Mouse (Mus musculus) CH12.LX (cell line): ENCODE measurements at regions not wholly inside any gene's neighbourhood (a gene's known extent, or its start where the extent isn't known, plus 50 kb on each side); places are given as distances from the start of the nearest gene placed in this dataset.

Experiments
- DNase-seq: peaks from one replicate; pipeline ENCODE4 v3.0.0-alpha.2; 2013; ENCODE audit errors: extremely low read depth
- H3K27ac ChIP-seq: 2 replicates; pipeline ENCODE4 v1.5.1; 2012; ENCODE audit warnings: low read depth, mild to moderate bottlenecking, control low read depth, moderate library complexity; ENCODE audit not compliant: insufficient read depth
- H3K27me3 ChIP-seq: replicated peaks from 2 replicates; pipeline ENCODE3; 2012; ENCODE audit warnings: inconsistent platforms
- H3K36me3 ChIP-seq, 2 experiments: replicated peaks in 1 of 2; 2 replicates each; pipeline versions ENCODE3 to v1.6.1; 2012; ENCODE audit warnings: inconsistent platforms in 1 of 2, low read length in 1 of 2, mild to moderate bottlenecking in 1 of 2, mixed read lengths in 1 of 2, moderate library complexity in 1 of 2; ENCODE audit not compliant: control insufficient read depth in 1 of 2, insufficient read depth in 1 of 2
- H3K4me1 ChIP-seq, 2 experiments: 2 replicates each; pipeline ENCODE4 v1.6.1; 2012; ENCODE audit warnings: inconsistent platforms in 1 of 2, moderate library complexity in 1 of 2; ENCODE audit not compliant: insufficient read depth in 2 of 2, control insufficient read depth in 1 of 2
- H3K4me2 ChIP-seq: 2 replicates; pipeline ENCODE4 v1.6.1; 2012; ENCODE audit warnings: low read depth, mild to moderate bottlenecking, control low read depth; ENCODE audit not compliant: poor library complexity, insufficient read depth, severe bottlenecking
- H3K4me3 ChIP-seq, 3 experiments: fragments of 150-350 bp in 1 of 3; sonication (generic) in 1 of 3; replicated peaks in 1 of 3; 2 replicates each; pipeline versions ENCODE3 to v1.5.1; 2011 to 2012; ENCODE audit warnings: low read depth in 2 of 3, low read length in 2 of 3, mild to moderate bottlenecking in 2 of 3, moderate library complexity in 2 of 3, control low read depth in 1 of 3, improper control_type of control experiment in 1 of 3, inconsistent platforms in 1 of 3, mixed read lengths in 1 of 3; ENCODE audit not compliant: poor library complexity in 1 of 3
- H3K79me2 ChIP-seq: replicated peaks from 2 replicates; pipeline ENCODE4 v1.6.1; 2012; ENCODE audit warnings: mild to moderate bottlenecking, moderate library complexity; ENCODE audit not compliant: control insufficient read depth, poor library complexity, insufficient read depth, severe bottlenecking; ENCODE audit errors: extremely low read depth
- H3K9ac ChIP-seq: 2 replicates; pipeline ENCODE4 v1.6.1; 2012; ENCODE audit warnings: low read depth, mild to moderate bottlenecking, control low read depth, moderate library complexity; ENCODE audit not compliant: insufficient read depth
- H3K9me3 ChIP-seq: replicated peaks from 2 replicates; pipeline ENCODE3; 2012; ENCODE audit warnings: low read length, inconsistent platforms, mixed read lengths
- CHD1 ChIP-seq: IDR thresholded peaks from 2 replicates; pipeline ENCODE4 v1.6.1; 2012; ENCODE audit warnings: low read depth, low read length, improper control_type of control experiment, inconsistent platforms
- CHD2 ChIP-seq: IDR thresholded peaks from 2 replicates; pipeline ENCODE4 v1.6.1; 2011; ENCODE audit warnings: low read length, improper control_type of control experiment
- CTCF ChIP-seq, 2 experiments: IDR thresholded peaks in 1 of 2; conservative IDR thresholded peaks in 1 of 2; 2 replicates each; pipeline ENCODE4 v1.5.1; 2011 to 2012; ENCODE audit warnings: low read depth in 2 of 2, low read length in 2 of 2, improper control_type of control experiment in 1 of 2, inconsistent platforms in 1 of 2, mild to moderate bottlenecking in 1 of 2, moderate library complexity in 1 of 2
- GABPA ChIP-seq: IDR thresholded peaks from 2 replicates; pipeline ENCODE4 v1.6.1; 2012; ENCODE audit warnings: low read depth, low read length, improper control_type of control experiment, inconsistent platforms; ENCODE audit not compliant: insufficient replicate concordance
- IRF4 ChIP-seq: IDR thresholded peaks from 2 replicates; pipeline ENCODE4 v1.6.1; 2014; ENCODE audit warnings: low read depth, mild to moderate bottlenecking, inconsistent platforms, low read length, improper control_type of control experiment
- JUN ChIP-seq: IDR thresholded peaks from 2 replicates; pipeline ENCODE4 v1.6.1; 2011; ENCODE audit warnings: low read depth, mild to moderate bottlenecking, low read length, improper control_type of control experiment, moderate library complexity; ENCODE audit not compliant: insufficient read depth
- MAZ ChIP-seq: IDR thresholded peaks from 2 replicates; pipeline ENCODE4 v1.6.1; 2012; ENCODE audit warnings: low read depth, mild to moderate bottlenecking, inconsistent platforms, low read length, improper control_type of control experiment, moderate library complexity
- MYC ChIP-seq: IDR thresholded peaks from 2 replicates; pipeline ENCODE4 v1.6.1; 2011; ENCODE audit warnings: low read depth, mild to moderate bottlenecking, improper control_type of control experiment, low read length
- NELFE ChIP-seq: IDR thresholded peaks from 2 replicates; pipeline ENCODE4 v1.6.1; 2011; ENCODE audit warnings: low read depth, low read length, improper control_type of control experiment
- PAX5 ChIP-seq: IDR thresholded peaks from 2 replicates; pipeline ENCODE4 v1.6.1; 2012; ENCODE audit warnings: low read length, inconsistent platforms, mixed read lengths
- RAD21 ChIP-seq: IDR thresholded peaks from 2 replicates; pipeline ENCODE4 v1.6.1; 2011; ENCODE audit warnings: low read depth, mild to moderate bottlenecking, low read length, improper control_type of control experiment, moderate library complexity
- RCOR1 ChIP-seq: conservative IDR thresholded peaks from 2 replicates; pipeline ENCODE4 v1.6.1; 2012; ENCODE audit warnings: low read depth, mild to moderate bottlenecking, inconsistent platforms, low read length, improper control_type of control experiment
- TCF12 ChIP-seq: IDR thresholded peaks from 2 replicates; pipeline ENCODE4 v1.6.1; 2014; ENCODE audit warnings: low read depth, mild to moderate bottlenecking, inconsistent platforms, low read length, improper control_type of control experiment
- UBTF ChIP-seq: IDR thresholded peaks from 2 replicates; pipeline ENCODE4 v1.6.1; 2012; ENCODE audit warnings: low read depth, mild to moderate bottlenecking, inconsistent platforms, low read length, improper control_type of control experiment, moderate library complexity
- USF2 ChIP-seq: conservative IDR thresholded peaks from 2 replicates; pipeline ENCODE4 v1.6.1; 2011; ENCODE audit warnings: low read depth, low read length, improper control_type of control experiment
- ZC3H11A ChIP-seq: IDR thresholded peaks from 2 replicates; pipeline ENCODE4 v1.6.1; 2012; ENCODE audit warnings: low read depth, mild to moderate bottlenecking, inconsistent platforms, low read length, improper control_type of control experiment
- dilution Hi-C: fragments of 300-500 bp; cut with MboI; formaldehyde crosslinking; loops from 2 replicates; pipeline ENCODE4 v1.14.3; 2020; ENCODE audit warnings: low sequenced_read_pairs; ENCODE audit not compliant: extremely low pct_unique_long_range_greater_than_20kb, extremely low pct_ligation_motif_present
- in situ Hi-C: fragments of 300-500 bp; cut with MboI; formaldehyde crosslinking; loops from 3 replicates; pipeline ENCODE4 v1.14.3; 2019; ENCODE audit warnings: low sequenced_read_pairs, low pct_ligation_motif_present, low pct_unique_long_range_greater_than_20kb, mixed read lengths

DNA sequence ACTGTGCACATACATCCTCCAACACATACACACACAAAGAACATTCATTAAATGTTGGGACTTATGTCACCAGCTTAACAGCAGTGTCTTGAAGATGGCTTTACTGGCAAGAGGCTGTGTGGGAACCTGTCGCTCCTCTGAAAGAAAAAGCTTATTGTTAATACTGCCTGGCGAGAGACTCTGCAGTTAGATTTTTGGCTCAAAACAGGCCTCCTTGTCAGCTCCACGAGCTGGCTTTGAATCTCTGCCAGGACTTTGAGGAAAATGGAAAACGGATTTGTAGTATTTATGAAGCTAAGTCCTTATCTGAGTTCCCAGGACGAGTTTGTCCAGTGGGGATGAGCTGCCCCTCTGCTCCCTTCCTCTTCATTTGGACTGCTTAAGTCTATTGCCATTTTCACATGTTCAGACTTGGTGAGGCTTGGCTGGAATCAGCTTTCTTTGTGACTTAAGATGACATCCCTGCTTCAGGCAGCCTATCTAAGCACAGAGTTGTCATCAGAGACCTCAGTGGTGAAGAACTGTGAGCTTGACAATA is 219.6 kb downstream of the Gm19410 start:
- Histone ChIP-seq H3K4me2 (no peak overlapping the region), H3K27me3 (no peaks in the 10 kb centered on the region), H3K4me1 (no peaks in the 10 kb centered on the region), H3K9ac (no peak overlapping the region), H3K79me2 (no peaks in the 10 kb centered on the region), H3K4me3 (no peak overlapping the region), H3K36me3 (no peaks in the 10 kb centered on the region), H3K9me3 (no peaks in the 10 kb centered on the region), H3K27ac (no peak overlapping the region)
- no peak for DNase-seq
- in situ Hi-C loops: no loop called here
- TF ChIP-seq JUN: no peak
- dilution Hi-C loops: no loop called here

- TF ChIP-seq MAZ (no peak), RAD21 (no peak), NELFE (no peak), ZC3H11A (no peak), CHD2 (no peak), UBTF (no peak), JUN (no peak), CTCF (conservative IDR thresholded peaks at IDR 0.05 in 1 of 2, IDR thresholded peaks at IDR 0.05 in 1 of 2; ENCODE audit: low read depth in 2 of 2, low read length in 2 of 2) (no peak), RCOR1 (no peak), PAX5 (no peak), CHD1 (no peak), MYC (no peak), USF2 (no peak), TCF12 (no peak), GABPA (no peak), IRF4 (no peak)
- Histone ChIP-seq H3K36me3 (no peaks in the 10 kb centered on the region), H3K9me3 (no peaks in the 10 kb centered on the region), H3K4me3 (no peak overlapping the region), H3K9ac (no peak overlapping the region), H3K4me1 (peaks cover 0 to under 1% of the 10 kb centered on the region in 2 experiments; a peak in 1 of 4 replicates), H3K27ac (no peak overlapping the region), H3K4me2 (no peak overlapping the region), H3K27me3 (no peaks in the 10 kb centered on the region), H3K79me2 (no peaks in the 10 kb centered on the region)
- in situ Hi-C loops (no loop called here), dilution Hi-C loops (no loop called here)
- DNase-seq: no peak
Measured at GRCm38 (mm10) chr8:35987327-35987726, 221.7 kb downstream of the Gm19410 start.
